Mouse (Mus musculus) cerebellum, adult (tissue): ENCODE results near the gene Traf5.
A peak's percentile ranks its signal among the peaks of the same experiment; 100 is the strongest.

ENCODE experiments used
- ATAC-seq: cut with Nextera tagmentation; 2 replicates; pipeline ENCODE4 v1.9.2; 2017; ENCODE audit warnings: mild to moderate bottlenecking, moderate library complexity, mixed read lengths; ENCODE audit not compliant: insufficient number of reproducible peaks, low FRiP score, low TSS enrichment

Gene Traf5

DNA sequence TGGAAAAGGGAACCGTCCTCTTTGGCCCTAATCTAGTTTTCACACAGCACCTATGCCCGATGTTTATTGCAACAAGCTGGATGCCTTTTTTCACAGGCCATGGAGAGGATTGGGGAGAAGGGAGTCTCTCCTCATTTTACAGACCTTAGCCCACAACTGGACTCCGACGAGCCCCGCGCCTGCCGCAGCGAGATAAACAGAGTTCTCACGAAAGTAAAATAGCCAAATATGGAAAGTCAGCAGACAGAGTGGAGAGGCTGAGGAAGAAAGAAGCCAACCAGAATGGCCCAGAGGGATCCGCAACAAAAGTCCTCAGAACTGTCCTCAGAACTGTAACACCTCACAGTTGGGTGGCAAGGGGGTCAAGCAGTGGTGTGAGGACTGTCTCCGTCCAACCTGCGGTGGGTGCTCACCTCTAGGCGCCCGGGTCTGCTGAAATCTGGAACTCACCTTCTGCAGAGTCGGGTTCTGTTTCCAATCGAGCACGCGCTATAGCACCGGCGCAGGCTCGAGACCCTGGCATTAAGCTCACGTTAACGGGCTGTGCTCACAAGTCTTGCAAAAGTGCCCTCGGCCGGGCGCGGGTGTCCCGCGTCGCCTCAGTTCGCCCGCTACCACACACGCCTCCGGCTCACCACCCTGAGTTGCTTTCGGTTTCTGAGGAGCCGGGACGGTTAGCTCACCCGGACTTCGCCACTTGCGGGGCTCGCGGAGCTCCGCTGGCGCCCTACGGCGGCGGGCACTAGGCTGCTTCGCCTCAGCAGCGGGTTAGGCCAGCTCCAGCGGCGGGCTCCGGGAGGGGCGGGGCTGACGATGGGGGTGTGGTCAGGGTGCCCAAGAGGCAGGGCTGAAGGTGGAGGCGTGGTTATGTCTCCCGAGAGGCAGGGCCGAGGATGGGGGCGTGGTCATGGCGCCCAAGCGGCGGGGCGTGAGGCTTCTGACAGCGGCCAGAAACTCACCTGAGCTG, at the start of gene Traf5:
Gene Traf5, minus strand, starts transcription at position 754 of the 967 bp plus-strand sequence.
- peak; percentile 87 for ATAC-seq

DNA sequence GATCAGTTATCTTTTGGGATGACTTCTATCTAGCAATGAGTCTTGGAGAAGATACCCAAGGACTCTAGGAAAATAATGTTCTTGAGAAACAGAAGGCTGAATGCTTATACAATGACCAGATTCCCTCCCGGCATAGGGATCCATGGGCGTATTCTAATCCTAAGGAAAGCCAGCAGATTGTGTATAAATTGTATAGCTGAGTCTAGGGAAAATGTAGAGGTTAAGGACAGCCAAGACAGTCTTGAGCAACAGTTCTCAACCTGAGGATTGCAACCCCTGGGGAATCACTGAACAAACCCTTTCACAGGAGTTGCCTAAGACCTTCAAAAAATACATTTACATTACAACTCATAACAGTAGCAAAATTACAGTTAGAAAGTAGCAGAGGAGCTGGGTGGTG, 48.0 kb upstream of the Traf5 start:
- no peak for ATAC-seq

DNA sequence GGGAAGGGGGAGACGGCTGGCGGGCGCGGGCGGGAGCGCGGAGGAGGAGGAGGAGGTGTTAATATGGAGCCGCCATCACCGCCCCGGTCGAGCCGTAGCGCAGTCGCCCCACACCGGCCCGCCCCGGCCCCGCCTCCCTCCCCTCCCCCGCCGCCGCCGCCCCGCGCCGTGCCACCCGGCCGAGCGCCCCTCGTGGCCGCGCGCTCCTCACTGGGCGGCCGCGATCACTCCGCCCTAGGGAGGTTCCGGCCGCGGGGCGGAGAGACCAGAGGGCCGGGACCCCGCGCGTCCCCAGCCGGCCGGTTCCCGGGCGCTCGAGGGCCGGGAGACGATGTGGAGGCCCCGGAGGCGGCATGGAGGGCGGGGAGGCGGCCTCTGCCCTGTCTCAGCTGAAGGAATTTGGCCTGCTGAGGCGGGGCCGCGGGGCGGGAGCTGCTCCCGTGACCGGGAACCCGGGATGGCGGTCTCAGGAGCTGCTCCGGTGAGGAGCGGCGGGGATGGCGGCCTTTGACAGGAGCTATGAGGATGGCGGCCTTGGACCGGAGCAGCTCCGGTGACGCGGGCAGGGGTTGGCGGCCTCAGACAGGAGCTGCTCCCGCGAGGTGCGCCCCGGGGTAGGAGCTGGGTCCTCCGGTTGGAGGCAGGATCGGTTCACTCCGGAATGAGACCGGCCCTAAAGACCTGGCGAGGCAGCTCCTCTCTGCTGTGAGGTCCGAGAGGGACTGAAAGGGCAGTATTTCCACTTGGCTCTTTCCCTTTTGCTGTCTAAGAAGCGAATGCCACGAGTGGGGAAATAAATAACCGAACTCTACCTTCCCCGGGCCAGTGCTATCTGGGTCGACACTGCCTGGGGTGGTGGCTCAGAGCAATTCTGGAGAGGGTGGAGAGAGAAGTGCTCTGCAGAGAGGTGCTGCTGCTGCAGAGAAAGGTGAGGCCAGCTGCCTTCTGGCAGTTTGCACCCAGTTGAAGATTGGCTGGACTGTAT, 45.9 kb upstream of the Traf5 start, which contains the start of gene Rcor3:
Gene Rcor3, minus strand, starts transcription at position 137 of the 985 bp plus-strand sequence.
- ATAC-seq = peak; percentile 79

DNA sequence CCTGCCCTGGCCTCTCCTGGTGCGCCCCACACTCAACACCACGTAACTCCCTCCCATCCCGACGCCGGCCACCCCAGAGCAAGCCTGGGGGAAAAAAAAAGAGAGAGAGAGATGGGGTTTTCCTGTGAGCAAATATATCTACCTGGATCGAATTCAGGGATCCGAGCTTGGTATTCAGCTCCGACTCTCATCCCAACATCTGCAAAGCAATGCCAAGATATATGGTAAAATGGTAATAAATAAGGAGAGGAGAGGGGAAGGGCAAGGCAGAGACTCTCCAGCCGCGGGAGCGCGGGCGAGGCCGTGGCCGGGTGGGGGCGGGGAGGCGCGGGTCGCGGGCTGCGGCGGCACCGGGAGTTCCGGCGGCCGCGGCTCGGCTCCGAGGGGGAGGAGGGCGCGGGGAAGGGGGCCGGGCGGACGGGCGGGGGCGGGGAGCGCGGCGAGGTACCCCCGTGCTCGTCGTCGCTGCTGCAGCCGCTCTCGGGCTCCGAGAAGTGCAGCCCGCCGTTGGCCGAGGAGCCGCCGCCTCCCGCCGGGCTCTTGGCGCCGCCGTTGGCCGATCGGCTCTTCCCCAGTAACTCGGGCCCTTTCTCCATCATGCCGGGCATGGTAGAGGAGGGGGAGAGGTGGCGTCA, 45.0 kb upstream of the Traf5 start:
- ATAC-seq = no peak

- peak; percentile 78 for ATAC-seq
Measured at GRCm38 (mm10) chr1:192136561-192137290, 44.4 kb upstream of the Traf5 start.

DNA sequence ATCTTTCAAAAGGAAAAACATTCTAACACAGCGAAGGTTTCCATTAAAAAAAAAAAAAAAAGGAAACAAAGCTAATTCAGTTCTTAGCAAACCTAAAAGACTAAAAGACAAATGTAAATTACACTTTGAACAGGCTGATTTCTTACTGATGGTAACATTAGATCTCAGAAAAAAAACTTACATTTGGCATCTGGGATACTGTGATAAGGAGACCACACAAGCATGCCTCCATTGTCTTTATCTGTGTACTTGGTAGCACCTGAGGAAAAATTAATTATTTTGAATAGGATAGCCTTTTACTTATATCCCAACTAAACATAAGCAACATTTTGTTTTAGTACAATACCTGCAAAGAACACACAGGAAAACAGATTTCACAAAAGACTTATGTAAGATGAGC, 37.8 kb upstream of the Traf5 start:
- no peak for ATAC-seq

DNA sequence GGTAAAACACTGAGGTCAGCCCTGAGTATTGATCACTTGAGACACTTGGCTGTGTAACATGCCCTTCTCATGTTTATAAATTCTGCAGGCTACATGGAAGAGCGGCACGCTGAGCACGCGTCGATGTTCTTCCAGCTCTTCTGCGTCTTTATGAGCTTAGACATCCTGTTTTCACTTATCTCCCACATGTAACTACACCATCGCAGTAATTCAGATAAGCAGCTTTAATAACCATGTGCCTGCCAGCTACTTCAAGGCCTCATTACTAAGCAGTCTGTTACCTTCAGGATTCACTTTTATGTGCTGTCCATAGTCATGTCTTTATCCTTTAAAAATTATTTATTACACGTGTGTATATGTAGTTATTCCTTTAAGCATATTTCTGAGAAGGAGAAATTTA, 36.0 kb upstream of the Traf5 start:
- no peak for ATAC-seq

DNA sequence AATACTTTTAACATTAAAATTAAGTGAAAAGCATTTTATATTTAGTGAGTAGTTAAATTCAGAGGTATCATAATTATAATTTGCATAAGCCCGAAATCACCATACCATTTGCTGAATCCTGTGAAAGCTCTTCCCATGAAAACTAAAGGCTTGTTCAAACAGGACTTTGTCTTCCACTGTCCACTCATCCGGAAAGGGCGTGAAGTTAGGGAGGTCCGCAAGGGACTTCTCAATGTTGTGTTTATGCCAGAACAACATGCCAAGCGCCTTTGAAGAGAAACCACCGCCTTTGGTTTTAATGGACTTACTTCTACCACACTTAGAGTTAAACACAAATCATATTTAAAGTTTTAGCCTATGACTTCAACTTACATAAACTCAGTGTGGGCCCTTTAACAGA, 33.4 kb upstream of the Traf5 start:
- ATAC-seq = no peak

DNA sequence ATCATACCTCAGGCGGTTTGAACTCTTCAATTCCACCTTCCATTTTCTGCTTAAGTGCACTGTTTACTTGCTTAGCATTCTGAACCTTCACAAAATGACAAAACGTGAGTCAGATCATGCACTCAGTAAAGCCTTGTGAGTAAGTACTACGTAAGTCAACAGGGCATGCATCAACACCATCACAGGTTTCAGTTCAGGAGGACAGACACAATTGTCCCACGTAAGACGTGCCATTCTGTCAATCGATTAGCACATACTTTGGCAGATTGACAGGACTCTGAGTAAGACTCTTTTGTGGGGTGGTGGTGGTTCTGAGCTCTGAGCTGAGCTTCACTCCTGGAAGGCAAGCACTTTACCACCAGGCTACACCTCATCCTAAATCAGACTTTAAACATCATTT, 23.9 kb upstream of the Traf5 start:
- no peak for ATAC-seq

DNA sequence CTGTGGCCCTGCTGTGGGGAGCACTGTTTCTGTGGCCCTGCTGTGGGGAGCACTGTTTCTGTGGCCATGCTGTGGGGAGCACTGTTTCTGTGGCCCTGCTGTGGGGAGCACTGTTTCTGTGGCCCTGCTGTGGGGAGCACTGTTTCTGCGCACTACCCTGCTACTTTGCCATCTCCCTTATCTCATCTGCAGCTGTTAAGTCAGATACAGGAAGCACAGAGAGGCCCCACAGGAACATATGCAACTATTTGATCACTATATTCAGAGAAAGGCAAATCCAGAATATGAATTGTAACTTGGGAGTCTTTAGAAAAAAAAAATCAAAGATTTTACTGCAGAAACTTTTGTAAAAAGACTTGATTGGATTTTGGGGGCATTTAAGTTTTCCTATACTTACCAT, 23.0 kb upstream of the Traf5 start:
- no peak for ATAC-seq

DNA sequence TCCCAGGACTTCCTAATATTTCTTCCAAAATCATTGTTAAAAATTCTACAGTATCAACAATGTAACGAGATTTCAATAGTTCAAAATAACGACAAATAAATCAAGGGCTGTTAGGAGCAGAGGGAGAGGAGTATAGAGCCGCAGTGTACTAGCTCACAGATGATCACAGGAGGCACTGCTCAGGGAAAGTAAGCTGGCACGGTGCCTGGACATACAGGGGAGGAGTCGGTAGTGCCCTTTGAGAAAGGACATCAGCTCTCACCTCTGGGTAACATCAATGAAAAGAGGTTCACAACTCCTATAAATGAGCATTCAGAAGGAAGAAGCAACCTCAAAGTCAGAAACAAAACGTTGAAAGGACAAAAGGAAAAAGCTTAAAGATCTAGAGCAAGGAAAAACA, 16.8 kb upstream of the Traf5 start:
- no peak for ATAC-seq

DNA sequence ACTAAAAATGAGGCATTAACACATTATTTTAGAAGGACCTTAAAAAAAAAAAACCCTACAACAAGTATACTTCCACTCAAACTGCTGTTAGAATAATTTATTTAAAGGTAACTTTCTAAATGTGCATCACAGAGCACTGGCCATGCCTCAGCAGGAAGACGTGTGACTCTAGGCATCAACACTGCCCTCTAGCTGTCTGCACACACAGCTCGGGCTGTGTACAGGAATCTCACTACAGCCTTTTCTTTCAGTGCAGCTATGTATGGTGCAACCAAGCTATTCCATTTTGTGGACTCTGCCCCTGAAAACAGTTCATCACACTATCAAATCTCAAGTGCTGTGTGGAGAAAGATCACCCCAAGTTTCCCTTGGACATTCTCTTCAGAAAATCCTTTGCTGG, 15.0 kb upstream of the Traf5 start:
- ATAC-seq = peak; percentile 80; the same call in 1 of the 2 replicates

- no peak for ATAC-seq
Measured at GRCm38 (mm10) chr1:192105902-192106389, 13.6 kb upstream of the Traf5 start.

DNA sequence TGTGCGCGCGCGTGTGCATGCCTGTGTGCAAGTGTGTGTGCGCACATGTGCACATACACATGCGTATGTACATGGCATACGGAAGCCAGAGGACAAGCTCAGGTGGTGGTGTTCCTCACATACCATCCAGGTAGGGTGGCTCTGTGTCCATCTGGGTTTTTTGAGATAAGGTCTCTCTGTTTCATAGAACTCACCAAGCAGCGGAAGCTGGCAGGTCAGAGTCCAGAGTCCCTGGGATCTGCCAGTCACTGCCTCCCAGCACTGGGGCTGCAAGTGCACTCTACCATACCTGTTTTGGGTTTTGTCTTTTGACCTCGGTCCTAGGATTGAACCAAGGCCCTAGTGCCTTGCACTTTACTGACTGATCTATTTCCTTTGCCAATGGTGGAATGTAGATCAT, 11.7 kb upstream of the Traf5 start:
- no peak for ATAC-seq

DNA sequence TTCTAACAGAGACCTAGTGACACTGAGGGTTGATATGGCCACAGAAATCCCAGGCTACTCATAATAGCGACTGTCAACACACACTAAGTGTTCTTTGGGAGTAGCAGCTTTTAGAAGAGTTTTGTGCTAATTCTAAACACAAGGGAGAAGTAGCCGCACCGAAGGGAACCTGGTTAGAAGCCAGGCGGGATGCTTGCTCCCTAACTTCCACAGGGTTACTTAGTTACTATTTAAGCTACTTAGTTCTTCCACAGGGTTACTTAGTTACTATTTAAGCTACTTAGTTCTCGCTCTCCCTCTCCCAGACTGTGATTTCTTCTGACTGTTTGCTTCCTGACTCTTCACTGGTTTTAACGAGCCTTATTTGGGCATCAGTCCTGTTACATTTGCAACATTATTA, 10.8 kb upstream of the Traf5 start:
- ATAC-seq = no peak

DNA sequence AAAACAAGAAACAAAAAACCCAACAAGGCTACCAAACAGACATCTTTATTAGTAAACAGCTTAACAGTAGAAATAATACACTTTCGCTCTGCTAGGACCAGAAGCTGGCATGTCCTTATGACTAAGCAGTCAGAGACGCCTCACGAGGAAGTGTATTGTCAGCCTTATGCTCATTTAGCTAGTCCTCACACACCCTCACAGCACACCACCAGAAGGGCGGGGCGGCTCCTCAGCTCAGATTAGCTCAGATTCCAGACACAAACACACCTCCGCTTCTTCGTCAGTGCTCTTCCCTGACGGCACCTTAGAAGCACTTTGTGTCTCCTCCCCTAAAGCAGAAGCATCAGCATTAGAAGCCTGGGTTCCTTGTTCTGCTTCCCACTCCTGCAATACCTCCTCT, 9.0 kb upstream of the Traf5 start:
- ATAC-seq = no peak

- no peak for ATAC-seq
Measured at GRCm38 (mm10) chr1:192100742-192101141, 8.4 kb upstream of the Traf5 start.

GRCm38 (mm10) chr1:192095626-192096025, 3.3 kb upstream of the Traf5 start:
- ATAC-seq = no peak

GRCm38 (mm10) chr1:192094451-192095170, 2.3 kb upstream of the Traf5 start:
- no peak for ATAC-seq
